Mouse (Mus musculus) kidney, adult 2 months (tissue): Measurements from ENCODE around the gene Fzd10. TPM values are rescaled to one million over a fixed set of nuclear protein-coding genes. Genes with fewer than 3 reads are reported as not detected.

Source experiments
- DNase-seq: peaks from one replicate; pipeline ENCODE4 v3.0.0; 2021
- H3K27ac ChIP-seq: fragments of 200-500 bp; 2 replicates; pipeline ENCODE4 v1.5.1; 2012; ENCODE audit warnings: low read depth, low read length, control low read depth, inconsistent platforms; ENCODE audit not compliant: insufficient read depth
- H3K27me3 ChIP-seq: fragments of 200-500 bp; replicated peaks from 2 replicates; pipeline ENCODE4 v1.6.1; 2012; ENCODE audit warnings: mild to moderate bottlenecking, moderate library complexity, low read length, inconsistent platforms; ENCODE audit not compliant: control insufficient read depth, insufficient read depth
- H3K36me3 ChIP-seq: fragments of 200-500 bp; 2 replicates; pipeline ENCODE4 v1.6.1; 2012; ENCODE audit warnings: mild to moderate bottlenecking, moderate library complexity, low read length, inconsistent platforms; ENCODE audit not compliant: control insufficient read depth, insufficient read depth
- H3K4me1 ChIP-seq: fragments of 200-500 bp; 2 replicates; pipeline ENCODE4 v1.6.1; 2011; ENCODE audit warnings: low read length; ENCODE audit not compliant: control insufficient read depth, insufficient read depth
- H3K4me3 ChIP-seq: fragments of 200-500 bp; 2 replicates; pipeline ENCODE4 v1.5.1; 2011; ENCODE audit warnings: mild to moderate bottlenecking, low read depth, low read length, control low read depth; ENCODE audit not compliant: insufficient read depth
- CTCF ChIP-seq: fragments of 200-500 bp; conservative IDR thresholded peaks from 2 replicates; pipeline ENCODE4 v1.5.1; 2011; ENCODE audit warnings: low read depth, mild to moderate bottlenecking, control low read depth, low read length, moderate library complexity, mixed read lengths; ENCODE audit not compliant: insufficient read depth, insufficient read length
- POLR2A ChIP-seq: fragments of 200-500 bp; IDR thresholded peaks from one replicate; pipeline ENCODE4 v1.6.1; 2011; ENCODE audit warnings: low read depth, low read length, control low read depth
- WGBS: fragments of 180-500 bp; shearing (Covaris S2); methylation state at CpG from one replicate; pipeline ENCODE4 v1.1.7; 2018; 5-methylcytosine and 5-hydroxymethylcytosine counted together
- polyA plus RNA-seq: library from polyadenylated mRNA; depleted of rRNA; stranded (reverse); fragments of >200 nt; gene quantifications from 2 replicates; pipeline ENCODE4 v1.2.3, GENCODE M21; 2012

The Fzd10 gene
- polyA plus RNA-seq, 1 experiment, result 0.20 TPM

GRCm38 (mm10) chr5:128601036-128602019 lies 684 bp downstream of the Fzd10 start:
- H3K27ac ChIP-seq, result no peak overlapping the region
- peak; percentile 2 for DNase-seq
- 2% methylated on average over 87 of the region's 87 CpGs for WGBS
- H3K4me3 ChIP-seq, result peak overlapping the region; percentile 43; the same call in 1 of the 2 replicates
- no peaks in the 10 kb centered on the region for H3K4me1 ChIP-seq
- peaks cover 1% of the 10 kb centered on the region; the same call in 1 of the 2 replicates for H3K27me3 ChIP-seq
- TF ChIP-seq CTCF, result no peak
- TF ChIP-seq POLR2A, result no peak
- no peaks in the 10 kb centered on the region for H3K36me3 ChIP-seq

DNA sequence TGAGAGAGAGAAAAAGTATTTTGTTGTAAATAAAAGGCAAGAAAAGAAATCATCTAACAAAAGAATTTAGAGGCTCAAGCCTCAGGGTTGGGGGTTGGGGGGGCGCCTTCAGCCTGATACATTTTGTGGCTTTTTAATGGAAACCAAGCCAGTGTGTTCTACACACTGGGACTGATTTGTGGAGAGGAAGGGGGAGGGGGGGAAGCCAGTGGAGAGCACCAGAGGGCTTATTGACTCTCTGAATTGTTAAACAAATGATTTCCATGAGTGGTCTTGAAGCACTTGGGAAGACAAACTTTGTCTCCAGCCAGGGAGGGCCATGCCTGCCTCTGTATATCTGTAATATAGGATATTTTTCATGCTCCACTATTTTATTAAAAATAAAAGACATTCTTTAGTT lies 3.0 kb downstream of the Fzd10 start:
- Histone ChIP-seq H3K4me1 (no peaks in the 10 kb centered on the region), H3K36me3 (no peaks in the 10 kb centered on the region), H3K27me3 (no peaks in the 10 kb centered on the region), H3K4me3 (no peak overlapping the region), H3K27ac (no peak overlapping the region)
- 89% methylated on average over 1 of the region's 1 CpGs for WGBS
- no peak for TF ChIP-seq POLR2A
- TF ChIP-seq CTCF, result no peak
- no peak for DNase-seq

DNA sequence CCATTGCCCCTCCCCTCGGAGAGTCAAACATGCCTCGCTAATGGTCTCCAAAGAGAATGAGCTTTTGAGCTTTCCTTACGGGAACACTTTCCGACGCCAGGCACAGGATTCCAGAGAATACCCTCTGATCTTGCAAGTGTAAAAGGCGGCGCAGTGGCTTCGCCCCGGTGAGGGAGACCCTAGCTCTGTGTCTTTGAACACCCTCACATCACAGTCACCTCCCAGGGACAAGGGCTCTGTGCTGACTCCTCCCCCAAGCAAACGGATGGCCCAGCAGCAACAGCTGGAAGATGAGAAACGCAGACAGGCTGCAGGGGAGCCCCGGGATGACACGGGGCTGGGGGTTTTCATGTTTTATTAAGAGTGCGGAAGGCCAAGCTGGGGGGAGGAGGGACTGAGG lies 6.0 kb downstream of the Fzd10 start:
- TF ChIP-seq POLR2A (no peak), CTCF (no peak)
- 11% methylated on average over 14 of the region's 14 CpGs for WGBS
- no peak for DNase-seq
- H3K27me3 ChIP-seq, result no peaks in the 10 kb centered on the region
- no peaks in the 10 kb centered on the region for H3K36me3 ChIP-seq
- no peaks in the 10 kb centered on the region for H3K4me1 ChIP-seq
- no peak overlapping the region for H3K27ac ChIP-seq
- H3K4me3 ChIP-seq, result no peak overlapping the region

- no peak for DNase-seq
- Histone ChIP-seq H3K27me3 (no peaks in the 10 kb centered on the region), H3K4me3 (no peak overlapping the region), H3K4me1 (no peaks in the 10 kb centered on the region), H3K27ac (no peak overlapping the region), H3K36me3 (no peaks in the 10 kb centered on the region)
- 85% methylated on average over 7 of the region's 7 CpGs for WGBS
- TF ChIP-seq CTCF (no peak), POLR2A (no peak)
These were observed 8.4 kb downstream of the Fzd10 start for GRCm38 (mm10) chr5:128609091-128609490.

DNA sequence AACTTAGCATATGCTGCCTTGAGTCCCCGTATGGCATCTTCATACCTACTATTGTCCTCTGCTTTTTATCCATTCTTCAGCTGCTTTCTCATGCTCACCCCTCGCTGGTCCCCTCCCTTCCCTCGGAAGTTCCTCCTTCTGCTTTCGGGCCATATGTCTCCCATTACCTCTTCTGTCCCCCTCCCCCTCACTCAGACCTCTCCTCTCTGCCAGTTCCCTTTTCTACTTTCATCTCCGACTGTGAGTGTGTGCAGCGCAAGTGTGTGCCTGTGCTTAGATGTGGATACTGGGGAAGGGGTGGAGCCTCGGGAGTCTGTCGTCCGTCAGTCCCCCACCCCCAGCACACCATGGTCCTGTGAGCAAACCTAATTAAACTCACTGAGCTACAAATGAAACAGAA lies 17.0 kb downstream of the Fzd10 start:
- no peak for TF ChIP-seq POLR2A
- no peak for TF ChIP-seq CTCF
- Histone ChIP-seq H3K36me3 (no peaks in the 10 kb centered on the region), H3K4me1 (no peaks in the 10 kb centered on the region), H3K27me3 (no peaks in the 10 kb centered on the region), H3K27ac (no peak overlapping the region), H3K4me3 (no peak overlapping the region)
- peak; percentile 8 for DNase-seq
- WGBS, result 4% methylated on average over 9 of the region's 9 CpGs

GRCm38 (mm10) chr5:128619987-128620386 lies 19.3 kb downstream of the Fzd10 start:
- no peaks in the 10 kb centered on the region for H3K36me3 ChIP-seq
- DNase-seq, result no peak
- no peak overlapping the region for H3K4me3 ChIP-seq
- TF ChIP-seq CTCF, result no peak
- no peak for TF ChIP-seq POLR2A
- no peak overlapping the region for H3K27ac ChIP-seq
- no peaks in the 10 kb centered on the region for H3K4me1 ChIP-seq
- 33% methylated on average over 8 of the region's 8 CpGs for WGBS
- H3K27me3 ChIP-seq, result no peaks in the 10 kb centered on the region

DNA sequence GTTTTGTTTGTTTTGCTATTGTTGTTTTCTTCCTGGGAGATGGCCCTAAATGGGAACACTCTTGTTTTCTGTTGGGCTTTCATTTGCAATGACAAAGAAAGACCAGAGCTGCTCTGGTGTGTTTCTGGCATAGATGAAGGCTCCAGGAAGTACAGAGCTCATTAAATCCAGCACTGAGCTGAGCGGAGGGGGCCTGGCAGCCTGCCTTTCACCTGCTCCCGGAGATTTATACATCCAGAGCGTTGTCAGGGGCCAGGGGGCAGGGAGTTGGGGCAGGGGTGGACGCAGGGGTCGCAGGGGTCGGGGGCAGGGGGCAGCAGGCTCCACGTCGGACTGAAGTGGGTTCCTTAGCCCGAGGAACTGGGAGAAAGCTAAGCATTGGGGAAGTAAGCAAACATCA lies 19.8 kb downstream of the Fzd10 start:
- TF ChIP-seq CTCF (no peak), POLR2A (no peak)
- DNase-seq, result no peak
- Histone ChIP-seq H3K27me3 (no peaks in the 10 kb centered on the region), H3K4me3 (no peak overlapping the region), H3K4me1 (no peaks in the 10 kb centered on the region), H3K27ac (no peak overlapping the region), H3K36me3 (no peaks in the 10 kb centered on the region)
- WGBS, result 2% methylated on average over 9 of the region's 9 CpGs
